Mouse (Mus musculus) gastrocnemius, adult 2 months (tissue): ENCODE data around the gene Smarcal1. TPM values are rescaled to one million over a fixed set of nuclear protein-coding genes. Genes with fewer than 3 reads are reported as not detected.

Experiments used
- DNase-seq: peaks from one replicate; pipeline ENCODE4 v3.0.0; 2022
- H3K27ac ChIP-seq: fragments of 200-600 bp; 2 replicates; pipeline ENCODE4 v1.8.1; 2022; ENCODE audit warnings: mild to moderate bottlenecking
- H3K4me3 ChIP-seq: fragments of 200-600 bp; 2 replicates; pipeline ENCODE4 v1.8.1; 2022; ENCODE audit warnings: mild to moderate bottlenecking, moderate library complexity
- CTCF ChIP-seq: fragments of 200-600 bp; IDR thresholded peaks from 2 replicates; pipeline ENCODE4 v1.8.1; 2022; ENCODE audit warnings: antibody characterized with exemption, mild to moderate bottlenecking, moderate library complexity
- intact Hi-C: fragments of 180-260 bp; cut with DNase I; formaldehyde crosslinking; loops from one replicate; pipeline ENCODE4 v1.15.1; 2025
- long read RNA-seq, 2 experiments: library from polyadenylated mRNA; stranded (forward); transcript quantifications; one replicate each; pipeline ENCODE4 v2.0.0; 2021
- total RNA-seq, 2 experiments: library from RNA; stranded (reverse); gene quantifications; 2 replicates each; pipeline ENCODE4 v1.2.3; 2021

The Smarcal1 gene
- total RNA-seq: 10 to 100 TPM; 20.4 to 21.8 TPM
- long read RNA-seq, experiment 1, transcript Smarcal1-201 (17 exons, 3,059 nt): major isoform, 10 of 14 reads
- long read RNA-seq, experiment 1, partial matches to known transcripts: 2 of 14 reads
- long read RNA-seq, experiment 1, other reads (novel, unspliced or antisense): 2 of 14 reads
- long read RNA-seq, experiment 2, transcript Smarcal1-201 (17 exons, 3,059 nt): major isoform, 10 of 13 reads
- long read RNA-seq, experiment 2, partial matches to known transcripts: 2 of 13 reads
- long read RNA-seq, experiment 2, other reads (novel, unspliced or antisense): 1 of 13 reads

DNA sequence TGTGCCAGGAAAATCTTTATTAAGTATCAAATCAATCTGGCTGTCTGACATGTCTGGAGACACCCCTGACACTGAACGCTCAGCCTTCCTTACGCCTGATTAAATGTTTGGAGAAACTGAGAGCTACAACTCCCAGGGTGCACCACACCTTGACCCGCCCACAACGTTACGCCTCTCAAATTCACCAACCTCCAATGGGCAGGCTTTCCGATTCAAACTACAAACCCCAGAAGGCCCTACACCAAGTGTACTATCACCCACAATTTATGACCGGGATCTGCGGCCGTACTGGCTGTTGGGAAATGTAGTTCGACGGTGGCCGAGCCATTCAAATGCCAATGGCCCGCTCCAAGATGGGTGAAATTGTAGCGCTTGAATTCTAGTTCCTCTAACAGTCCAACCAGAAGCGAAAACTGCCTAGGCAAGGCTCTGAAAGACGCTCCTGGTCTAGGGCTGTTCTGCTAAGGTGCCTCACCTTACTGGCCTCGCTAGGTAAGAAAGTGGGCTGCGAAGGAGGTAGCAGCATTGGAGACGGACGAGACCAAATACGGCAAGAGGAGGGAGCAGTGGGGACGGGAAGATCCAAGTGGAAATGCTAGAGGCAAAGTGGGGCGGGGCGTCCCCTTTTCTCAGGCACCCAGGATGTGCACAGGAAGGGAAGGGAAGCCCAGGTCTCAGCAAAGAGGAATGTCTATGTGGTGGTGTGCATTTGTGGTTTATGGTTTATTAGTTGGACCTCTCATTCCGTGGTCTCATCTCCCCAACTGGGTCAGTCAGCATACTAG is at the start of gene Smarcal1:
Gene Smarcal1 (plus strand): TSS at position 305 of the 785 bp plus-strand sequence.
- Histone ChIP-seq H3K4me3 (peak within 1 kb of the TSS; percentile 94), H3K27ac (peak within 1 kb of the TSS; percentile 93)
- intact Hi-C loops: loop anchor here (5.0 kb wide), 1 partner anchor 136 kb away; no protein-coding TSS in a partner anchor
- DNase-seq: peak; percentile 93
- TF ChIP-seq CTCF: no peak

DNA sequence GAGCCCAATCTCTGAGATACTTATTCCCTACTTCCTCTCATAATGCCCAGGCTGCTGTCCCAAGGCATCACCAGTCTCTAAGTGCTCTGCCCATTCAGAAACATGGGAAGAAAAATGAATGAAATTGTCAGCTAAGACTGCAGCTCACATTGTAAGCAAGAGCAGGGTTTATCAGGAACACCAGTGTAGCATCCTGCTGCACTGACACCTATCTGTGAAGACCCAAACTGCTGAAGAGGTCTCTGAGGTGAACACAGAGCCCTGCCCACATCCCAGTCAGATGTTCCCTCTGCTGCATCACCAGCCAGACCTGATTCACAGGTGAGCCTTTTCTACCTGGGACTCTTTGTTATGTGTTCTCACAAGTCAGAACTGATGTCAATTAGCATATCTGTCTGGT is 49.6 kb upstream of the Smarcal1 start:
- no peak for TF ChIP-seq CTCF
- intact Hi-C loops: no loop called here
- DNase-seq: no peak
- Histone ChIP-seq H3K4me3 (no peak overlapping the region), H3K27ac (no peak overlapping the region)

GRCm38 (mm10) chr1:72535725-72536571 is 47.1 kb upstream of the Smarcal1 start:
- Histone ChIP-seq H3K27ac (no peak overlapping the region), H3K4me3 (no peak overlapping the region)
- intact Hi-C loops: no loop called here
- DNase-seq: no peak
- TF ChIP-seq CTCF: no peak

DNA sequence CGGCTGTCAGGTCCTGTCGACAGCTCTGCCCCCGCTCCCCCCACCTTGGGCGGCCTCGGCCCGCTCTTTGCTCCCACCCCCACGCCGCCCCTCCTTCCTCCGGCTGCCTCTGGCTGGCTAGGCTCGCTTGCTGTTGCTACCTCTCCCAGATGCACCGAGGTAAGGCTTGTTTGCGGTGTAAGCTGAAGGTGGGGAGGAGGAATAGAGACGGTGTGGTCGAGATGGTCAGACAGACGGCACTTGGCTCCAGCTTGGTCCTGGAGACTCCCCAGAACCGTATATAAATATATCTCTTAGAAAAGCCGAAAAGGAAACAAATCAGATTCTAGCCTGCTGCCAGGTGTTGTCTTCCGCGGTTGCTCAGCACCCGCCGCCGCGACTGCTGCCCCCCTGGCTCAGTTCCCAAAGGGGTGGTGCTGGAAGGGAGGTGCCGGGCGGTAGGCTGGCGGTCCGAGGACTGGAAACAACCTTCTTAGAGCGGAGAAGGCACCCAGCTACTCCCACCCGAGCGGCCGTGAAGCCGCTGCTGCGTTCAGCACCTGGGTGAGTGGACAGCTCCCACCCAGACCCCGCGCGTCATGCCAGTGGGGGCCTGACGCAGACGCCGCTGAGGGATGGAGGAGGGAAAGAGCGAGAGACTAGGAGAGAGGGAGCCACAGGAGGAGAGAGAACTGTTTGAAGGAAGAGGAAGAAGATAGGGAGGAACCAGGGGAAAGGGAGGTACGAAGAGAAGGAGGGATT is 46.3 kb upstream of the Smarcal1 start, which contains the start of gene March4:
Gene March4 (minus strand): TSS at position 320 of the 741 bp plus-strand sequence.
- H3K4me3 ChIP-seq: 0 out of 2 replicates have a peak within 1 kb of the TSS, but pooled peaks have one; percentile 5
- DNase-seq: peak; percentile 59

DNA sequence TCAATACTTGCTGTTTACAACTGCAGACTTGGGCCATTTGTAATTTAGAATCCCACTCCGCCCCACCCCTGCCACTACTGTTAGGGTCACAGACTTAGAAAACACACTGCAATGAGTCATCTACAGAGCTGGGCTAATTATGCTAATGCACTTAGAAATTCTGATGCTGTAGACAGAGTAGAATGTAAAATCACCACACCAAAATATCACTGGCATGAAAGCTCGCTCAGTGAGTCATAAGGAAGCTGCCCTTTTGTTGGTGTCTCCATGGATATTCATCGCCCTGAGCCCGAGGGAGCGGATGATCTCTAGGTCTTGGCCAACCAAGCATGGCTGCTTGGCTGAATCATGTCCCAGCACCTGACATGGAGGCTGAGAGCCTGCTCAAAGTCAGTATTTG is 44.8 kb upstream of the Smarcal1 start:
- DNase-seq: no peak
- no peak for TF ChIP-seq CTCF
- no peak overlapping the region for H3K27ac ChIP-seq
- intact Hi-C loops: no loop called here
- H3K4me3 ChIP-seq: no peak overlapping the region

More for the DNA sequence above, 46.3 kb upstream of the Smarcal1 start, which contains the start of gene March4:
- intact Hi-C loops: no loop called here
- H3K27ac ChIP-seq: no peak within 1 kb of the TSS
- TF ChIP-seq CTCF: no peak

DNA sequence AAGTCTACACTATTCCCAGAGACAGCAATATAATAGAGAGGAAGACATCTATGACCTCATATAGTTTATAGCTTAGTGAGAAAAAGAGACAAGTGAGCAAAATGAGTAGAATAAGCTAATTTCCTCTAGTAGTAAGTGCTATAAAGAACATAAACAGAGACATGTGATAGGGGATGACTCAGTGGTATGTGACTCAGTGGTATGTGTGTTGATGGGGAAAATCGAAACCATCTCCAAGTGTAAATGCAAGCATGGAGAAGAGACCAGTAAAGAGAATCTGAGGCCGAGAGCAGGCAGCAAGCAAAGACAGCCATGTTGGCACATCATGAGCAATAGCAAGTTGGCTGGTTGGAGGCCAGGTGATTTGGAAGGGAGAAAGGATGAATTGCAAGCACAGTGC is 32.7 kb upstream of the Smarcal1 start:
- no peak overlapping the region for H3K4me3 ChIP-seq
- intact Hi-C loops: no loop called here
- no peak overlapping the region for H3K27ac ChIP-seq
- no peak for DNase-seq
- TF ChIP-seq CTCF: no peak

GRCm38 (mm10) chr1:72556471-72556870 is 26.6 kb upstream of the Smarcal1 start:
- no peak overlapping the region for H3K4me3 ChIP-seq
- TF ChIP-seq CTCF: no peak
- intact Hi-C loops: no loop called here
- no peak overlapping the region for H3K27ac ChIP-seq
- no peak for DNase-seq

DNA sequence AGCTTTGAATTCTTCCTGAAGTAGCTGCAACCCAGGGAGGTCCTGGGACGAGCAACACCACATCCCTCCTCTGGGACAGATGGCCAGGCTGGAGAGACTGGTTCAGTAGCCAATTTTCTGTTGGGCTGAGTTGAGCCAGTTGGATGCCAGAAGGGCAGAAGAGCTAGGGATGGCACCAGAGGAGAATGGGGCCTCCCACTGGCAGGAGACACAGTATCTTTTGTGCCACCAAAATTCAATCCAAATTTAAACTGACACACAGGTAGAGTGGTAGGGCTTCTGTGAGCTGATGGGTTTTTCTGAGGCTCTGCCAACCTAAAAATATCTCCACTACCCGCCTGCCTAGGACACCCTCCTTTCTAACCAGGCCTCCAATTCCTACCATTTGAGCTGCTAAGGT is 24.4 kb upstream of the Smarcal1 start:
- no peak for TF ChIP-seq CTCF
- H3K4me3 ChIP-seq: no peak overlapping the region
- intact Hi-C loops: no loop called here

GRCm38 (mm10) chr1:72564334-72564962 is 18.6 kb upstream of the Smarcal1 start:
- no peak for TF ChIP-seq CTCF
- Histone ChIP-seq H3K27ac (no peak overlapping the region), H3K4me3 (no peak overlapping the region)
- DNase-seq: no peak
- intact Hi-C loops: no loop called here

More for the DNA sequence above, 24.4 kb upstream of the Smarcal1 start:
- no peak overlapping the region for H3K27ac ChIP-seq
- DNase-seq: no peak

DNA sequence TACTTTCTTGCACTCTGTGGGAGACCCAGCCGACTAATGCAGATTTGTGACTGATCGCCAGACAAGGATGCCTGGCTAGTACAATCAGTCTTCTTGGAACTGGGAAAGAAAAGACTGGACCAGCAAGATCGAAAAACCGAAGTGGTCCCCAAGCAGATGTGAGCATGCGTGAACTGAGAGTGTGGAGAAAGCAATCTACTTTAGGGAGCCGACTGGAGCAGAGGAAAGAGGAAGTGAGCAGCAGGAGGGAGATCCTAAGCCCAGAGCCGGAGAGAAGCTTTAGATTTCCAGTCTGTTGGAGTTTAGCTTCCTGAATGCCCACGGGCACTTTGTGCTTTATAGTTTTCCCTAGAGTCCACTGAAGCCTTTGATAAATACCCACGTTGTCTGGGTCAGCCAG is 16.0 kb upstream of the Smarcal1 start:
- TF ChIP-seq CTCF: no peak
- Histone ChIP-seq H3K4me3 (no peak overlapping the region), H3K27ac (no peak overlapping the region)
- no peak for DNase-seq
- intact Hi-C loops: no loop called here

- DNase-seq: no peak
- H3K27ac ChIP-seq: no peak overlapping the region
- no peak overlapping the region for H3K4me3 ChIP-seq
- TF ChIP-seq CTCF: no peak
- intact Hi-C loops: no loop called here
Measured at GRCm38 (mm10) chr1:72568725-72569124, 14.3 kb upstream of the Smarcal1 start.

DNA sequence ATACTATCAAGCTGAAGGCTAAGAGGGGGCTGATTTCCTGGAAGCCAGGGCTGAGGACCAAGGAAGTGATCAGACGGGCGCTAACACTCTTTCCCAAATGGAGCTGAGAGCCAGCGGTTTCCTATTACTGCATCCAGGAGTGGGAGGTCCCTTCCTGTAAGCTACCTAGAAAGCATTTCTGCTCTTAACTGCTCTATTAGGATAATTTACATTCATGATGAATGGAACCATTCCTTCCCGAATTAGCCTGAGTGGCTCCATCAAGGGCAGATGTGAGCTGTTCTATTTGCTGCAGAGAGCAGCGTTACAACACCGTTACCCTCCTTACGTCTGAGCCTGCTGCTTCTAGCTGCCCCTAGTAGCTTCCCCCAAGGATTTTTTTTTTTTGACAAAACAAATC is 9.0 kb upstream of the Smarcal1 start:
- Histone ChIP-seq H3K4me3 (no peak overlapping the region), H3K27ac (no peak overlapping the region)
- intact Hi-C loops: loop anchor here (10.0 kb wide), 1 partner anchor 259 kb away; no protein-coding TSS in a partner anchor
- no peak for DNase-seq
- TF ChIP-seq CTCF: no peak
